Mouse (Mus musculus) 3134 (cell line): ENCODE results near the gene Gm10337.

Source experiments
- DNase-seq: peaks from one replicate; pipeline ENCODE4 v3.0.0-alpha.2; 2011; ENCODE audit warnings: low spot score; ENCODE audit not compliant: insufficient read length; ENCODE audit errors: extremely low read depth

Gm10337 gene

DNA sequence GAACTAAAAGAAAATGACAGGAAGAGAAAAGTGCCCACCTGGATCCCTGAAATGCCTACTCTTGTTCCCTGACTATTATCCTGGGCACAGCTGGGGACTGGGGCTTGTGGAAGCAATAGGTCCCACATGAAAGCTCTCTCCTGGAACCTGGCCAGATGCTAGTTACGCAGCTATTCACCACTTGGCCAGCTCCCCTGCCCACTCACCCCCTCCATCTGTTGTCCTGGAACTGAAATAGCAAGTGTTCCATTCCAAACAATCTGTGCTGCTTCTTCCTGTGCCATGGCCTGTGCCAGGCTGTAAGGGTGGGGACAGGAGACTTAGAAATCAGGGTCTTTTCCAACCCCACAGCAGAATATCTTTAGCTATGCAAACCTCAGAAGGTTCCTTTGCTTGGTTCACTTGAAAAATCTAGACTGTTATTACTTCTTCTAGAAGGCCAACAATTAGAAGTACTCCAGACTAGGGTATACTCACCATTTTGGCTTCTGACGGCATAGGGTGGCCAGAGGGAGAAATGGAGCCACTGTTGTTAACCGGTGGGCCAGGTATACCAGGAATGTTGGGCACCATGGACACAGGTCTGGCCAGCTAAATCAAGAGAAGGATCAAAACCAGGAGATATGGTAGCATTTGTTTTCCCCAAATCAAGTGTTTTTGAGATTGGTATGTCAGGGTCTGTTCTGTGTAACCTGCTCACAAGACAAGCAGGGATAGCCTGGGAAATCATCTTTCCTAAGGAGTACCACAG lies 43.3 kb downstream of the Gm10337 start:
- DNase-seq: no peak

DNA sequence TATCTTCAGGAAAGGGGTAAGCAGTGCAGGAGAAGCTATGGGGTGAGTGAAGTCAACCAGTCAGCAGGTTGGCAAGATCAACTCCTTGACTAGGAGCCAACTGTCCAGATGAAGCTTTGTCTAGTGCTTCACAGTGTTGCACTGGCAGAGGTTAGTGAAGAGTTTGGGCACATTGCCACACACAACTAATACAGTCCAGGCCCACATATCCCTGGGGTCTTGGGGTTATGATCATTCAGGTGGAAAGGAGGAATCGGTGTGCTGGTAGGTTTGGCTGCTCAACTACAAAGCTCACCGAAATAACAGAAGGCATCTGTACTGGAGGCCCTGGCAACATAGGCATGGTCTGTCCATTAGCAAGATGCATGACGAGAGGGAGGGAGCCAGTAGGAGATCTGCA lies 44.0 kb downstream of the Gm10337 start:
- no peak for DNase-seq

GRCm38 (mm10) chr15:102552599-102552998 lies 49.1 kb downstream of the Gm10337 start:
- no peak for DNase-seq
